Mouse (Mus musculus) forebrain, embryonic 15.5 days (tissue): ENCODE results near the gene Sptssa. TPM values are rescaled to one million over a fixed set of nuclear protein-coding genes. Genes with fewer than 3 reads are reported as not detected.
A peak's percentile ranks its signal among the peaks of the same experiment; 100 is the strongest.

ENCODE experiments used
- ATAC-seq: fragments of 200-750 bp; cut with Nextera tagmentation; replicated peaks from 2 replicates; pipeline ENCODE4 v1.8.0; 2017; ENCODE audit warnings: mild to moderate bottlenecking, moderate TSS enrichment, moderate library complexity
- H3K27ac ChIP-seq: fragments of 300-500 bp; sonication (generic); replicated peaks from 2 replicates; pipeline ENCODE4 v1.5.1; 2015; ENCODE audit warnings: mild to moderate bottlenecking, inconsistent platforms
- H3K27me3 ChIP-seq: fragments of 300-500 bp; sonication (generic); 2 replicates; pipeline ENCODE4 v1.6.1; 2015; ENCODE audit warnings: inconsistent platforms
- H3K36me3 ChIP-seq: fragments of 300-500 bp; sonication (generic); 2 replicates; pipeline ENCODE4 v1.6.1; 2015; ENCODE audit warnings: mild to moderate bottlenecking, inconsistent platforms
- H3K4me1 ChIP-seq: fragments of 300-500 bp; sonication (generic); 2 replicates; pipeline ENCODE4 v1.6.1; 2015; ENCODE audit warnings: inconsistent platforms
- H3K4me2 ChIP-seq: fragments of 300-500 bp; sonication (generic); replicated peaks from 2 replicates; pipeline ENCODE4 v1.6.1; 2015; ENCODE audit warnings: mild to moderate bottlenecking, inconsistent platforms
- H3K4me3 ChIP-seq: fragments of 300-500 bp; sonication (generic); 2 replicates; pipeline ENCODE4 v1.5.1; 2015; ENCODE audit warnings: mild to moderate bottlenecking, inconsistent platforms
- H3K9ac ChIP-seq: fragments of 300-500 bp; sonication (generic); replicated peaks from 2 replicates; pipeline ENCODE4 v1.6.1; 2015; ENCODE audit warnings: mild to moderate bottlenecking, inconsistent platforms
- H3K9me3 ChIP-seq: fragments of 300-500 bp; sonication (generic); 2 replicates; pipeline ENCODE4 v1.6.1; 2016; ENCODE audit warnings: inconsistent platforms
- WGBS: fragments of 180-500 bp; shearing (Covaris S2); methylation state at CpG from one replicate; pipeline ENCODE4 v1.1.7; 2015; ENCODE audit warnings: mixed read lengths; 5-methylcytosine and 5-hydroxymethylcytosine counted together
- polyA plus RNA-seq: library from polyadenylated mRNA; unstranded; fragments of >200 nt; fragmentation: Nextera tagmentation; extraction: Ambion mirVana; gene quantifications from 2 replicates; pipeline ENCODE4 v1.2.1, GENCODE M21; 2015

Gene Sptssa
- polyA plus RNA-seq, 1 experiment from 2014 or later, result 171 TPM

DNA sequence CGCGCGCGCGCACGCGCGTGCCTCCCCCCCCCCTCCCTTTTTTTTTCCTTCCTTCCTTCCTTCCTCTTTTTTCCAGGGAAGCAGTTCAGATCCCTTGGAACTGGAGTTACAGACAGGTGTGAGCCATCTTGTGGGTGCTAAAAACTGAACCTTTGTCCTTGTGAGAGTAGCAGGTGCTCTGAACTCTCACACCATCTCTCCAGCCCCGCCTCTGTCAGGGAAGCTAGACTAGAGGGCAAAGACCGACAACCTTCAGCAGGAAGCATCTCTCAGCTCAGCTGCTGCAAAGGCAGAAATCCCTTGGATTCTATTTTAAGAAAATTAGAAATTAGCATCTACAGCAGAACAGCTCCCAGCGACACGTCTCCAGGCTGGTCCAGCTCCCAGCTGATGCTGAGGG lies 4.0 kb downstream of the Sptssa start:
- H3K9ac ChIP-seq, result no peak overlapping the region

DNA sequence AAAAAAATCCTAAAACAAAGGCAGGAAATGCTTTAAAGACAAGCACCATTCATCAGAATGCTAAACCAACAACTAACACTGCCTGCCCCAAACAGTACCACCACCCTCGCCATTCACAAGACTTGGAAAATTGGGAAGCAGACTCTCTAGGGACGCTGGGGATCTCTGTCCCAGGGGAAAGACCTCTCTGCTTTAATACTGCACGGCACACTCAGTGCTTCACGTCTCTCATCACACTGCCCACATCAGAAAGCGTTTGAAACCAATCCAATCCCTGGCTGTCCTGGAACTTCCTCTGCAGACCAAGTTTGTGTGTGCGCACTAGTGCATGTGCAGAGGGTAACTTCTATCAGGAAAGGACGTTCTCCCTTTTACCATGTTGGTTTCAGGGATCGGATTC lies 4.6 kb downstream of the Sptssa start:
- Histone ChIP-seq H3K27me3 (no peaks in the 10 kb centered on the region), H3K4me2 (no peak overlapping the region), H3K4me3 (no peak overlapping the region), H3K4me1 (peaks cover 23% of the 10 kb centered on the region), H3K36me3 (0 out of 2 replicates have a peak, but pooled peaks cover under 1% of the 10 kb centered on the region), H3K9ac (no peak overlapping the region), H3K9me3 (no peaks in the 10 kb centered on the region), H3K27ac (no peak overlapping the region)
- ATAC-seq, result no peak
- 74% methylated on average over 8 of the region's 8 CpGs for WGBS

More for the DNA sequence above, 4.0 kb downstream of the Sptssa start:
- Histone ChIP-seq H3K27me3 (no peaks in the 10 kb centered on the region), H3K27ac (peak overlapping the region; percentile 11; the same call in 1 of the 2 replicates), H3K36me3 (no peaks in the 10 kb centered on the region), H3K4me3 (no peak overlapping the region), H3K4me2 (no peak overlapping the region), H3K9me3 (no peaks in the 10 kb centered on the region), H3K4me1 (peaks cover 26% of the 10 kb centered on the region)
- 89% methylated on average over 12 of the region's 12 CpGs for WGBS
- ATAC-seq, result no peak

DNA sequence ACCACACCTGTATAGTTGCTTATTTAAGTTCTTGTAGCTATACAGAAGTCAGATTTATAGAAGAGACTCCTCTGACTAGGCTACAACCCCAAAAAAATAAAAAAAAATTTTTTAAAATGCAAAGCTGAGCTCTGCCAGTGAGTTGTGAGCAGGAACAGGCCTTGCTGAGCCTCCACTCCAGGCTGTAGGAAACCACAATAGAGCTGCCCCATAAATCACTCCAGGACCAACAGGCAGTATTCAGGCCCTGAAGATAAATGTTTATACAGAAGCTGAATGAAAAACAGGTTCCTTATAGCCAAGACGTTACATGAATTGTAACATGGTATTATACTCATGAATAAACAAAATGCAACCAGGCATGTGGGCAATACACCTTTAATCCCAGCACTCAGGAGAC lies 5.2 kb downstream of the Sptssa start:
- Histone ChIP-seq H3K9ac (no peak overlapping the region), H3K4me2 (no peak overlapping the region), H3K4me3 (no peak overlapping the region), H3K4me1 (peaks cover 20% of the 10 kb centered on the region), H3K9me3 (no peaks in the 10 kb centered on the region), H3K36me3 (0 out of 2 replicates have a peak, but pooled peaks cover 3% of the 10 kb centered on the region), H3K27ac (no peak overlapping the region), H3K27me3 (no peaks in the 10 kb centered on the region)
- ATAC-seq, result no peak
- 56% methylated on average over 1 of the region's 1 CpGs for WGBS

DNA sequence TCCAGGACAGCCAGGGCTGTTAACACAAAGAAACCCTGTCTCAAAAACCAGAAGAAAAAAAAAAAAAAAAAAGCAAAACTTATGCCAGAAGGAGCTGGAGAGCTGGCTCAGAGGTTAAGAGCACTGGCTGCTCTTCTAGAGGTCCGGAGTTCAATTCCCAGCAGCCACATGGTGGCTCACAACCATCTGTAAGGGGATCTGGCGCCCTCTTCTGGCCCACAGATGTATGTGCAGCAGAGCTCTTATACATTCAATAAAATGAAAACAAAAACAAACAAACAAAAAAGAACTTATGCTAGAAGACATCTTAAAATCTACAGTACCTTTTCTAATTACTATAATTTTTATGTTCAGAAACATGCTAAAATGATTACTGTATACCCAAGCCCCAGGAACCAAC lies 11.4 kb downstream of the Sptssa start:
- Histone ChIP-seq H3K27ac (no peak overlapping the region), H3K4me2 (no peak overlapping the region), H3K9me3 (no peaks in the 10 kb centered on the region), H3K4me3 (no peak overlapping the region), H3K36me3 (0 out of 2 replicates have a peak, but pooled peaks cover 3% of the 10 kb centered on the region), H3K4me1 (no peaks in the 10 kb centered on the region), H3K9ac (no peak overlapping the region), H3K27me3 (no peaks in the 10 kb centered on the region)
- no peak for ATAC-seq
- 80% methylated on average over 2 of the region's 2 CpGs for WGBS

DNA sequence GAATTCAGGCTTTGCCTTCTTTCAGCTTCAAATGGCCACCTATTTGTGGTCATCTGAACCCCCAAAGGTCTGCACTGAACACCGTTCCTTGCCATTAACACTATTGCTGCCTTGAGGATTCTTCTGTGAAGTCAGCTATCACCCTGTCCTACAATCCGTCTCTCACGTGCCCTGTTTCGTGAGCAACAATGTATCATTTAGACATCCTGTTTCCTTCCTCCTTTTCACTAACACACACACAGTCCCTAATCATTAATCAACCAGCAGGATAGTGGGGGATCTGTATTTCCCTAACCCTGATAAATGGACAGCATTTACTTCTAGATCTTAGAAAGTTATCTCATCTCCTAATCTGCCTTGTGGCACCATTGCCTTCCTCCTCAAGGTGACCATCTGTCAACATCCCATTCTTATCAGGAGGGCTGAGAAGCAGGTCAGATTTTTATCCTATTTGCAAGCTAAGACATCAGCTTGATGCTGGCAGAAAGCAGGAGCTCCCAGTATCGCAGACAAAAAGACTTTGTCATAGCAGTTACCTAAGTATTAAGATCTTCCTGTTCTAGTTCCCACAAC lies 13.0 kb downstream of the Sptssa start:
- WGBS, result 87% methylated on average over 5 of the region's 5 CpGs
- Histone ChIP-seq H3K9ac (no peak overlapping the region), H3K9me3 (no peaks in the 10 kb centered on the region), H3K4me3 (no peak overlapping the region), H3K4me1 (no peaks in the 10 kb centered on the region), H3K4me2 (no peak overlapping the region), H3K27me3 (no peaks in the 10 kb centered on the region), H3K27ac (no peak overlapping the region), H3K36me3 (0 out of 2 replicates have a peak, but pooled peaks cover 3% of the 10 kb centered on the region)
- no peak for ATAC-seq

DNA sequence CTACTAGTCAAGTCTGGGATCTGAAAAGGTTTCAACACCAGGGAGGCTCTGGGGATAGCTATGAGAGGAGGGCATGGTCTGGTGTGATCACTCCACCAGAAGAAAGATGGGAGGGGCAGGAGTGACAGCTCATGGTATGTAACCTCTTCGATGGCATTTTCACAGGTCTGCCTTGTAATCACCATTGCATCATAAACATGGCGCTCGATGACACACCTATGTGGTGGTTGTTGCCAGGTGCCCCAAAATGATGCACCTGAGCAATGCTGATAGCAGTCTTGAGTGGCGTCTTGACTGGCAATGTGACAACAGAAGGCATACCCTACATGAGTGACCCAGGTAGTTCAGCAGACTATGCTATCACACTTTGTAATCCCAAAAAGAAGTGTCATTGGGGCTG lies 15.0 kb downstream of the Sptssa start:
- Histone ChIP-seq H3K4me2 (no peak overlapping the region), H3K4me1 (no peaks in the 10 kb centered on the region), H3K9me3 (no peaks in the 10 kb centered on the region), H3K4me3 (no peak overlapping the region), H3K36me3 (no peaks in the 10 kb centered on the region), H3K27me3 (no peaks in the 10 kb centered on the region), H3K27ac (no peak overlapping the region), H3K9ac (no peak overlapping the region)
- ATAC-seq, result no peak
- 98% methylated on average over 4 of the region's 4 CpGs for WGBS

DNA sequence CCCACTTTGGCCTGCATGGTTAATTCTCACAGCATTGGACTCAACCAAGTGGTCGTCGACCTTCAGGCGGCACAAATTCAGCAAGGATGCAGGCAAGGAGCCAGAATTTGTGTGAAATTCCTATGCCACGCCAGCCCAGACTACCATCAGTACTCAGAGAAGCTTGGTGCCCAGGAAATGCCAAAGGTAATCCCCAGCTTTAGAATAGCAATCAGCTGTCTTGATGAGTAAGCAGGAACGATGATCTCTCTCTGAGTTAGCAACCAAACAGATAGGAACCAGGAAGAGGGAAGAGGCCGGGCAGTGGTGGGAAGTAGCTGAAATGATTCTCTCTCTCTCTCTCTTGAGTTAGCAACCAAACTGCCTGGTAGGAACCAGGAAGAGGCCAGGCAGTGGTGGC lies 16.1 kb downstream of the Sptssa start:
- Histone ChIP-seq H3K9ac (no peak overlapping the region), H3K4me1 (no peaks in the 10 kb centered on the region), H3K27me3 (no peaks in the 10 kb centered on the region), H3K4me2 (no peak overlapping the region), H3K4me3 (no peak overlapping the region), H3K9me3 (no peaks in the 10 kb centered on the region), H3K36me3 (no peaks in the 10 kb centered on the region), H3K27ac (no peak overlapping the region)
- ATAC-seq, result no peak
- WGBS, result 85% methylated on average over 6 of the region's 6 CpGs

DNA sequence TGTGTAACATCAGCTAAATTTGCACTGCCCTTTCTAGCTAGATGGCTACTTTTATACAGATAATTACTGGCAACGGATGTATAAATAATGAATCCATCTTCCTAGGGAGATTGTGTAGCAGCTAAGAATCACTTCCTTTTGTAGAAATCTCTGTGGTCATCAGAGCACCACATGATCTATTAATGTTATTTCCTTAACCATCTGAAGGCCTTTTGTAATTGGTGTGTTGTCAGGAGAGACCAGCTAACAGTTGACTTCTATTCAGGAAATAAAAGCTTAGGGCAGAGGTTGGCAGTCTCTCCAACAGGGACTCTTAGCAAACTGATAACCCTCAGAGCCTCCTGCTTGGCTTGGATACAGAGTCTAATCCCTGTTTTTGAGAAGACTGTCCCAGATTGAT lies 19.3 kb downstream of the Sptssa start:
- H3K9ac ChIP-seq, result no peak overlapping the region
- H3K9me3 ChIP-seq, result no peaks in the 10 kb centered on the region
- no peak overlapping the region for H3K27ac ChIP-seq
- 96% methylated on average over 1 of the region's 1 CpGs for WGBS
- no peak overlapping the region for H3K4me2 ChIP-seq
- H3K4me3 ChIP-seq, result no peak overlapping the region
- H3K27me3 ChIP-seq, result no peaks in the 10 kb centered on the region
- no peaks in the 10 kb centered on the region for H3K36me3 ChIP-seq
- H3K4me1 ChIP-seq, result no peaks in the 10 kb centered on the region
- no peak for ATAC-seq

DNA sequence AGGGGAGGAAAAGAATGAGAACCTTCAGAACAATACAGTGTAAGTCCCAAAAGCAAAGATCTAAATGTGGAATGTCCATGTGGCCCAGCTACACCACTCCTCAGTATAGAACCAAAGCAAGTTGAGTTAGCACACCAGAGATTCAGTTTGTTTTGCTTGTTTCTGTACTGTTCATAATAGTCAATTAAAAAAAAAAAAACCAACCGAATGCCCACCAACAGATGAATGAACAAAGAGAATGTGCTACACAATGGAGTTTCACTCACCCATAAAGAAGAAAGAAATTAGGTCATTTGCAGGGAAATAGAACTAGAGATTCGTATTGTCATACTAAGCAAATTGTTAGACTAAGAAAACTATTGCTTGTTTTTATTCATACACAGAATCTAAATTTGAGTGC lies 24.2 kb downstream of the Sptssa start:
- no peak for ATAC-seq
- no peaks in the 10 kb centered on the region for H3K27me3 ChIP-seq

DNA sequence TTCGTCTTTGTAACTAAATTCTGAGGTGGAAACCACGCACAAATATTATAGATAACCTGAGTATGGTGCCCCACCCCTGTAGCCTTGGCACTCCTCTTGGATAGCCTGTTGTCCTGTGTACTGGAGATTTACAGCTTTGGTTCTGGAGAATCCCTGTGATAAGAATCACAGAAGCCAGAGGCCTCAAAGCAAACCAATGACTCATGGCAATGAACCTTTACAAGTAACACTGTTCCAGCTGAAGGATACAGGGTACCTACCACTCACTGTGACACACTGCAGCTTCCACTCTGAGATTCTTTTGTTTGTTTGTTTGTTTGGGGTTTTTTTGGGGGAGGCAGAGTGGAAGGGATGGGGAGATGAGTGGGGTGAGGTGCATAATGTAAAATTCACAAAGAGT lies 34.4 kb downstream of the Sptssa start:
- no peaks in the 10 kb centered on the region for H3K36me3 ChIP-seq
- no peak overlapping the region for H3K4me3 ChIP-seq
- no peak for ATAC-seq
- H3K4me1 ChIP-seq, result no peaks in the 10 kb centered on the region
- no peaks in the 10 kb centered on the region for H3K27me3 ChIP-seq
- H3K9me3 ChIP-seq, result no peaks in the 10 kb centered on the region
- no peak overlapping the region for H3K4me2 ChIP-seq
- no peak overlapping the region for H3K9ac ChIP-seq
- 86% methylated on average over 2 of the region's 2 CpGs for WGBS
- no peak overlapping the region for H3K27ac ChIP-seq

More for the DNA sequence above, 24.2 kb downstream of the Sptssa start:
- Histone ChIP-seq H3K4me1 (no peaks in the 10 kb centered on the region), H3K27ac (no peak overlapping the region), H3K4me2 (no peak overlapping the region), H3K4me3 (no peak overlapping the region), H3K36me3 (no peaks in the 10 kb centered on the region), H3K9ac (no peak overlapping the region), H3K9me3 (no peaks in the 10 kb centered on the region)
- 42% methylated on average over 2 of the region's 2 CpGs for WGBS

DNA sequence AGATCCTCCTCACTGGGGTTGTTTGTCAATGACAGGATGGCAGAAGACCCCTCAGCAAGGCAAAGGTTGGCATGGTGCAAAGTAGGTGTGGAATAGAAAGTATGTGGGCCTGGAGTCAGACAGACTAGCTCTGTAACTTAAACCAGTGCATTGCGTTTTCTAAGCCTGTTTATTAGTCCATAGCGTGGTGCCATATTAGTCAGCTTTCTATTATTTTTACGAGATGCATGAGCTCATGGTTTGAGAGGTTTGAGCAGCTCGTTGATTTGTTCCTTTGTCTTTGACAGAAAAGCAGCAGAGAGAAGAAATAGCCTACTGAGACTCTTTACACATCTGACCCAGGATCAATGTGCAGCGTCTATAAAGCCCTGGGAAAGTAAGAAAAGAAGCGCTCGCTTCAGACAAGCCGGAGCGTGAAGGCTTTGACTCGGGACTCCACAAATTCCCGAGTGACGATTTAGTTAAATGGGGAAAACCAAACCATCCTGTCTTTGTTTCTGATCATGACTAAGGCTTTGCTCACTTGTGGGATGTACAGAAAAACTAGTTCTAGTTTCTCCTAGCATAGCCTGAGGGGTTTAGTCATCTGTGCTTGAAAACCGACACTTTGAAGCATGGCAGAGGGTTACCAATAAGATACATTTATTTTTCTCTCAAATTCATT lies 36.2 kb downstream of the Sptssa start:
- 39% methylated on average over 13 of the region's 13 CpGs for WGBS
- Histone ChIP-seq H3K4me2 (no peak overlapping the region), H3K9ac (no peak overlapping the region), H3K4me1 (no peaks in the 10 kb centered on the region), H3K4me3 (no peak overlapping the region), H3K27me3 (no peaks in the 10 kb centered on the region), H3K27ac (no peak overlapping the region), H3K9me3 (no peaks in the 10 kb centered on the region), H3K36me3 (no peaks in the 10 kb centered on the region)
- ATAC-seq, result no peak

DNA sequence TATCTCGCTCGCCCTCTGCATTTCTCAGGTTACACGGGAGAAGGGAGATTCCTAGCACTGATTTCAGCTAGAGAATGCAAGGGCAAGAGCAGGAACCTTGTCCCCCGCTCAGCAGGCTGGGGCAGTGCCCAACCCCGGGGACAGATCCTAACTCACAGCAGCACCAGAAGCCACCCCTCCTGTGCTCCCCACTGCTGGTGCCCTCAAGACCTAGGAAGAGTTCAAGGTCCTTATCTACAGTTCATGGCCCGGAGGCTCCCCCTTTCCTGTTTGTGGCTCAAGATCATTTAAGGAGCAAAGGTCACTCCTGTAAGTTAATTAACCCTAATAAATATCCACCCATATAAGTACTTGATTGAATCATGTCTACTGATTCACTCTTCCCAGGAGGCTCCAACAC lies 47.4 kb downstream of the Sptssa start:
- no peaks in the 10 kb centered on the region for H3K36me3 ChIP-seq
- no peak overlapping the region for H3K27ac ChIP-seq
- no peaks in the 10 kb centered on the region for H3K4me1 ChIP-seq
- H3K4me3 ChIP-seq, result no peak overlapping the region
- H3K27me3 ChIP-seq, result no peaks in the 10 kb centered on the region
- H3K9me3 ChIP-seq, result no peaks in the 10 kb centered on the region
- no peak for ATAC-seq
- no peak overlapping the region for H3K4me2 ChIP-seq
- WGBS, result 91% methylated on average over 6 of the region's 6 CpGs
- H3K9ac ChIP-seq, result no peak overlapping the region

DNA sequence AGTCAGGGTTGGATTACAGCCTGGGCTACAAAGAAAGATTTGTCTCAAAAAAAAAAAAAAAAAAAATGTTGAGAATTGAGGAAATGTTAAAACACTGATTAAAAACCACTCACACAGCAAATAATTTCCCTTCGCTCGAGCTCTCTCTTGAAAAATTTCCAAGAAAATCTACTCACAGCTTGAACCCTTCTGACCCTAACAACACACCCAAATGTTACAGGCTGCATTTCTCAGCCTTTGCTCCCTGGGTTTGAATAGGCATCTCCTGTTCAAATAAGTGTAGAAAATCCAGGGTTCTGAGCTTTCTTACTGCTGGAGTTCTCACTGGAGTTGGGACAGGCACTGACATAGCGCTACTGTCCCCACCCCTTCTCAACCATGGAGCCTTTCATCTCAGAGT lies 51.2 kb downstream of the Sptssa start:
- Histone ChIP-seq H3K27me3 (no peaks in the 10 kb centered on the region), H3K4me2 (no peak overlapping the region), H3K4me1 (no peaks in the 10 kb centered on the region), H3K4me3 (no peak overlapping the region), H3K9ac (no peak overlapping the region), H3K27ac (no peak overlapping the region), H3K9me3 (no peaks in the 10 kb centered on the region), H3K36me3 (no peaks in the 10 kb centered on the region)
- 73% methylated on average over 3 of the region's 3 CpGs for WGBS
- no peak for ATAC-seq
